Mouse (Mus musculus): ENCODE results near the gene Spef1. TPM values are rescaled to one million over a fixed set of nuclear protein-coding genes. Genes with fewer than 3 reads are reported as not detected.

Gene Spef1
- total and polyA plus RNA-seq, 2 experiments from 2014 or later, result 10.2 to 19.3 TPM

GRCm38 (mm10) chr2:131220030-131220429 is 32.9 kb upstream of the Spef1 start:
- DNase-seq (ENCODE audit: low spot score) (no peak), ATAC-seq (ENCODE audit: low FRiP score) (no peak)
- Histone ChIP-seq H3K4me1 (ENCODE audit: insufficient read depth, low read length) (no peaks in the 10 kb centered on the region), H3K9ac (replicated peaks; ENCODE audit: low read length, poor library complexity, severe bottlenecking) (no peak overlapping the region), H3K27me3 (ENCODE audit: insufficient read depth, low read length) (no peaks in the 10 kb centered on the region), H3K36me3 (ENCODE audit: insufficient read depth, low read length) (no peaks in the 10 kb centered on the region), H3K27ac (ENCODE audit: low read depth, low read length) (no peak overlapping the region), H3K4me2 (ENCODE audit: low read depth, low read length, poor library complexity, severe bottlenecking) (no peak overlapping the region), H3K9me3 (ENCODE audit: low read length) (no peaks in the 10 kb centered on the region), H3K4me3 (ENCODE audit: low read depth, low read length) (no peak overlapping the region)
- 77% methylated on average over 4 of the region's 4 CpGs for WGBS
- TF ChIP-seq CTCF (IDR thresholded peaks at IDR 0.05), result no peak

GRCm38 (mm10) chr2:131215941-131216858 is 29.1 kb upstream of the Spef1 start:
- Histone ChIP-seq H3K9ac (replicated peaks; ENCODE audit: low read length, poor library complexity, severe bottlenecking) (no peak overlapping the region), H3K4me1 (ENCODE audit: insufficient read depth, low read length) (no peaks in the 10 kb centered on the region), H3K36me3 (ENCODE audit: insufficient read depth, low read length) (peaks cover 13% of the 10 kb centered on the region), H3K4me3 (ENCODE audit: low read depth, low read length) (no peak overlapping the region), H3K9me3 (ENCODE audit: low read length) (no peaks in the 10 kb centered on the region), H3K27me3 (ENCODE audit: insufficient read depth, low read length) (no peaks in the 10 kb centered on the region), H3K4me2 (ENCODE audit: low read depth, low read length, poor library complexity, severe bottlenecking) (no peak overlapping the region), H3K27ac (ENCODE audit: low read depth, low read length) (no peak overlapping the region)
- no peak for DNase-seq (ENCODE audit: low spot score)
- 85% methylated on average over 7 of the region's 7 CpGs for WGBS
- no peak for ATAC-seq (ENCODE audit: low FRiP score)
- TF ChIP-seq CTCF (IDR thresholded peaks at IDR 0.05), result no peak

GRCm38 (mm10) chr2:131213773-131214172 is 26.7 kb upstream of the Spef1 start:
- 87% methylated on average over 7 of the region's 7 CpGs for WGBS
- H3K9ac ChIP-seq (replicated peaks; ENCODE audit: low read length, poor library complexity, severe bottlenecking), result no peak overlapping the region
- no peaks in the 10 kb centered on the region for H3K27me3 ChIP-seq (ENCODE audit: insufficient read depth, low read length)
- TF ChIP-seq CTCF (IDR thresholded peaks at IDR 0.05), result no peak
- 0 out of 2 replicates have a peak, but pooled peaks cover 2% of the 10 kb centered on the region for H3K4me1 ChIP-seq (ENCODE audit: insufficient read depth, low read length)
- ATAC-seq (ENCODE audit: low FRiP score) (no peak), DNase-seq (ENCODE audit: low spot score) (no peak)
- no peaks in the 10 kb centered on the region for H3K9me3 ChIP-seq (ENCODE audit: low read length)
- no peak overlapping the region for H3K27ac ChIP-seq (ENCODE audit: low read depth, low read length)
- peaks cover 13% of the 10 kb centered on the region for H3K36me3 ChIP-seq (ENCODE audit: insufficient read depth, low read length)
- H3K4me2 ChIP-seq (ENCODE audit: low read depth, low read length, poor library complexity, severe bottlenecking), result no peak overlapping the region
- H3K4me3 ChIP-seq (ENCODE audit: low read depth, low read length), result no peak overlapping the region

DNA sequence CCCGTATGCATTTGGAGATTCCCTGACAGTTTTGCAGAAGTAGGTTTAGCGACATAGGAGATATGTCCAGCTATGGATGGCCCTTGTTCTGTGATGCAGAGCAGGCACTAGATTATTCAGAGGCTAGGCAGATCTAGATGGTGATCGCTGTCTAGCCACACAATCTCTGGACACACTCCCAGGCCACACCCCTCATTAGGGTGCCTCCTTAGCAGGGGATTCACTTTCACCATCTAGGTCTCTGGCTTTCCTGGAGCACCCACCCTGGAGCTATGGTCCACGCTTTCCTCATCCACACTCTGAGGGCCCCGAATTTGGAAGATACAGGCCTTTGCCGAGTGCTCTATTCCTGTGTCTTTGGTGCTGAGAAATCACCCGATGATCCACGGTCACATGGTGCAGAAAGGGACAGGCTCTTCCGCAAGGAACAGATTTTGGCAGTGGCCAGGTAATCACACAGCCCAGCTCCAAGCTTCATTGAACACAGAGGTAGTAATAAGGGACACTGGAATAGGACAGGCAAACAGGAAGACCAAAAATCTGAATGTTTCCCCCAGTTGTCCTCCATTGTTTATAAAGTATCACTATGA is 24.0 kb upstream of the Spef1 start:
- no peaks in the 10 kb centered on the region for H3K9me3 ChIP-seq (ENCODE audit: low read length)
- peak overlapping the region; percentile 74; the same call in 1 of the 2 replicates for H3K9ac ChIP-seq (replicated peaks; ENCODE audit: low read length, poor library complexity, severe bottlenecking)
- H3K4me3 ChIP-seq (ENCODE audit: low read depth, low read length), result peak overlapping the region; percentile 59
- H3K4me1 ChIP-seq (ENCODE audit: insufficient read depth, low read length), result 0 out of 2 replicates have a peak, but pooled peaks cover 2% of the 10 kb centered on the region
- peak overlapping the region; percentile 58 for H3K4me2 ChIP-seq (ENCODE audit: low read depth, low read length, poor library complexity, severe bottlenecking)
- WGBS, result 62% methylated on average over 9 of the region's 9 CpGs
- H3K36me3 ChIP-seq (ENCODE audit: insufficient read depth, low read length), result peaks cover 13% of the 10 kb centered on the region
- H3K27ac ChIP-seq (ENCODE audit: low read depth, low read length), result peak overlapping the region; percentile 91
- no peak for TF ChIP-seq CTCF (IDR thresholded peaks at IDR 0.05)
- DNase-seq (ENCODE audit: low spot score), result no peak
- no peaks in the 10 kb centered on the region for H3K27me3 ChIP-seq (ENCODE audit: insufficient read depth, low read length)
- ATAC-seq (ENCODE audit: low FRiP score), result no peak

DNA sequence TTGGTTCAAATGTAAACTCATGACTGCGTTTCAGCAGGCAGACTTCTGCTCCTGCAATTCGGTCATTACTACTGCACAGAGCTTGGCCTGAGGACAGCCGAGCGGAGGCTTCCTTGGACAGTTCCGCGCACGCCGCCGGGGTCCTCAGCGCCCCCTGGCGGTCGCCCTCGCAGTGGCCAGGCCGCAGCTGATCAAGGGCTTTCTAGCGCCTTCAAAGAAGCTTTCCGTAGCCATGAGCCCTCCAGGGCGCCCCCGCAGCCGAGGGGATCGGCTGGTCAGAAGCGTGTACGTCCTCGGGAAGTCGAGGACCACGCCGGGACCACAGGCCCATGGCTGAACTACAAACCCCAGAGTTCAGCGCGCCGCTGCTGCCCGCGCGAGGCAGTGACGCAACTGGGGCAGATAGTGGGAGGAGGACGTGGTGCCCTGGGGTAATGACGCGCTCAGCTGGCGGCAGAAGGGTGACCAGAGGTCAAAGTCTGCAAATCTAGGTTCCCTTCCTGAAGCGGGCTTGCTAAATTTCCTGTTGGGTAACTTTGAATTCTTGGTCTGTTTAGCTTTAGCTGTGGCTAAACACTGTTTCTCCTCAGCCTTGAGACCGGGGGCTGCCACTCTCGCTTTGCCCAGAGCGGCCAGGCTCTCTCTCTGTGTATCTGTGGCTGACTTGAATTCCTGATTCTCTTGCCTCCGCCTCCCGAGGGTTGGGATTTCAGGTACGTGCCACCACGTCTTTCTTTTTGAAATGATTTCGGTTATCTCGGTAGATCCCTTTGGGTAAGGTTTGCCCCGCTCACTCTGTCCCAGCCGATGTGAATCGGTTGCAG is 23.1 kb upstream of the Spef1 start:
- peak; percentile 96 for TF ChIP-seq CTCF (IDR thresholded peaks at IDR 0.05)
- no peaks in the 10 kb centered on the region for H3K27me3 ChIP-seq (ENCODE audit: insufficient read depth, low read length)

More for the DNA sequence above, 23.1 kb upstream of the Spef1 start:
- WGBS, result under 1% methylated on average over 50 of the region's 50 CpGs
- H3K4me2 ChIP-seq (ENCODE audit: low read depth, low read length, poor library complexity, severe bottlenecking), result peak overlapping the region; percentile 58
- H3K9ac ChIP-seq (replicated peaks; ENCODE audit: low read length, poor library complexity, severe bottlenecking), result peak overlapping the region; percentile 74
- peaks cover 13% of the 10 kb centered on the region for H3K36me3 ChIP-seq (ENCODE audit: insufficient read depth, low read length)
- peak overlapping the region; percentile 91 for H3K27ac ChIP-seq (ENCODE audit: low read depth, low read length)
- H3K9me3 ChIP-seq (ENCODE audit: low read length), result no peaks in the 10 kb centered on the region
- H3K4me3 ChIP-seq (ENCODE audit: low read depth, low read length), result peak overlapping the region; percentile 59
- ATAC-seq (ENCODE audit: low FRiP score), result peak; percentile 96
- peak; percentile 96 for DNase-seq (ENCODE audit: low spot score)
- H3K4me1 ChIP-seq (ENCODE audit: insufficient read depth, low read length), result 0 out of 2 replicates have a peak, but pooled peaks cover 2% of the 10 kb centered on the region
